Comparison of ENCODE assay signal across 12 mouse cellular contexts in the genomic region with DNA sequence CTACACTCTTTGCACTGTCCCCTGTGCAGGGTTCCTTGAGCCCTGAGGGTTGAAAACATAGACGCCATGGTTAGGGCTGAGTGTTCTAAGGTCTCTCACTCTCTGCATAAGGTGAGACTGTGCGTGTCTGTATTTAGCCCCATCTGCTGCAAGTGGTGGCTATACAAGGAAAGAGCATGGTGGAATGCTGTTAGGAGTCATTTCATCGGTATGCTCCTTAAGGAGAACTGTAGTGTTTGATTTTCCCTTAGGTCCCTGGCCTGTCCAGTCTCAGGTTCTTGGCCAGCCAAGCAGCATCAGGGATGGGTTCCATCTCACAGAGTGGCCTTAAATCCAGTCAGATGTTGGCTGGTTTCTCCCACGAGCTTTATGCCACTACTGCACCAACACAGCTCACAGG. TPM values are rescaled to one million over a fixed set of nuclear protein-coding genes. Genes with fewer than 3 reads are reported as not detected.
DNase-seq lines count a peak whose midpoint lies in the region; ATAC-seq and TF ChIP-seq lines count a peak whose summit lies in the region.
"Had no signal": no experiment of that assay in that cellular context is flagged by ENCODE, and none has a peak within 500 bp of the region (broad histone marks: within the 10 kb centered on the region; RNA-seq: fewer than 3 reads in every experiment).

No protein-coding gene starts in this region.

- peak overlapping the region; percentile 70 for H3K27ac ChIP-seq in heart, embryonic 13.5 days (replicated peaks)
- H3K27ac ChIP-seq in kidney, postnatal 0 days, result peak overlapping the region; percentile 21; the same call in 1 of the 2 replicates
- no peak overlapping the region for H3K27ac ChIP-seq in ES-Bruce4 (ENCODE audit: insufficient read depth, low read length)
- H3K27ac ChIP-seq in intestine, embryonic 16.5 days (ENCODE audit: low read length), result peak overlapping the region; percentile 48
- no peak overlapping the region for H3K27ac ChIP-seq in forebrain, embryonic 12.5 days
- H3K27ac ChIP-seq: forebrain, embryonic 13.5 days; hindbrain, embryonic 15.5 days; liver, embryonic 13.5 days had no signal

- WGBS in heart, embryonic 13.5 days, result 71% methylated on average over 4 of the region's 4 CpGs
- 85% methylated on average over 4 of the region's 4 CpGs for WGBS in kidney, postnatal 0 days
- 92% methylated on average over 4 of the region's 4 CpGs for WGBS in intestine, embryonic 16.5 days
- WGBS in forebrain, embryonic 12.5 days, result 90% methylated on average over 4 of the region's 4 CpGs

- no peaks in the 10 kb centered on the region for H3K36me3 ChIP-seq in heart, embryonic 13.5 days
- H3K36me3 ChIP-seq in kidney, postnatal 0 days (ENCODE audit: insufficient read depth, low read length), result no peaks in the 10 kb centered on the region
- no peaks in the 10 kb centered on the region for H3K36me3 ChIP-seq in ES-Bruce4 (ENCODE audit: control insufficient read depth, insufficient read depth, low read length, poor library complexity, severe bottlenecking)
- no peaks in the 10 kb centered on the region for H3K36me3 ChIP-seq in intestine, embryonic 16.5 days (ENCODE audit: control insufficient read depth, insufficient read depth, low read length)
- H3K36me3 ChIP-seq in forebrain, embryonic 12.5 days (replicated peaks), result no peaks in the 10 kb centered on the region
- H3K36me3 ChIP-seq: hindbrain, embryonic 15.5 days; liver, embryonic 13.5 days had no signal

- no peak overlapping the region; the same call in 1 of the 2 replicates for H3K9ac ChIP-seq in heart, embryonic 13.5 days
- no peak overlapping the region for H3K9ac ChIP-seq in kidney, postnatal 0 days (ENCODE audit: low read depth, low read length)
- H3K9ac ChIP-seq in ES-Bruce4 (ENCODE audit: low read depth, poor library complexity, severe bottlenecking), result no peak overlapping the region
- no peak overlapping the region for H3K9ac ChIP-seq in intestine, embryonic 16.5 days (ENCODE audit: low read depth, low read length)
- H3K9ac ChIP-seq in forebrain, embryonic 12.5 days, result no peak overlapping the region
- H3K9ac ChIP-seq: forebrain, embryonic 13.5 days; hindbrain, embryonic 15.5 days; liver, embryonic 13.5 days had no signal

- no peak for DNase-seq in heart, adult 9 months (ENCODE audit: low spot score in 2 of 2)
- DNase-seq in kidney, postnatal 0 days (ENCODE audit: low spot score), result no peak
- DNase-seq in kidney, adult 18-20 months, result no peak
- DNase-seq: cerebellum, adult 2 months had no signal

- ATAC-seq in heart, embryonic 13.5 days (ENCODE audit: extremely low read depth, insufficient number of reproducible peaks, low FRiP score, low TSS enrichment), result no peak
- no peak for ATAC-seq in kidney, postnatal 0 days (replicated peaks; ENCODE audit: low FRiP score, low read depth)
- no peak for ATAC-seq in intestine, embryonic 16.5 days
- ATAC-seq in forebrain, embryonic 12.5 days (ENCODE audit: low FRiP score), result no peak
- no peak for ATAC-seq in activated CD4-positive, CD25-positive, alpha-beta regulatory T cell, adult 4 months
- ATAC-seq: forebrain, embryonic 13.5 days had no signal

- H3K9me3 ChIP-seq in heart, embryonic 13.5 days, result 0 out of 2 replicates have a peak, but pooled peaks cover 4% of the 10 kb centered on the region
- H3K9me3 ChIP-seq in kidney, postnatal 0 days (replicated peaks; ENCODE audit: low read length), result no peaks in the 10 kb centered on the region
- H3K9me3 ChIP-seq in ES-Bruce4 (replicated peaks; ENCODE audit: control insufficient read depth, insufficient read depth, low read length, poor library complexity, severe bottlenecking), result no peaks in the 10 kb centered on the region
- 0 out of 2 replicates have a peak, but pooled peaks cover 4% of the 10 kb centered on the region for H3K9me3 ChIP-seq in intestine, embryonic 16.5 days (ENCODE audit: control insufficient read depth, low read length)
- peaks cover 3% of the 10 kb centered on the region; the same call in 1 of the 2 replicates for H3K9me3 ChIP-seq in forebrain, embryonic 12.5 days
- H3K9me3 ChIP-seq: forebrain, embryonic 13.5 days; hindbrain, embryonic 15.5 days; liver, embryonic 13.5 days had no signal

- no peak overlapping the region for H3K4me2 ChIP-seq in heart, embryonic 13.5 days
- no peak overlapping the region for H3K4me2 ChIP-seq in kidney, postnatal 0 days (ENCODE audit: low read length)
- H3K4me2 ChIP-seq in intestine, embryonic 16.5 days (ENCODE audit: low read depth, low read length), result no peak overlapping the region
- no peak overlapping the region for H3K4me2 ChIP-seq in forebrain, embryonic 12.5 days
- H3K4me2 ChIP-seq: forebrain, embryonic 13.5 days; hindbrain, embryonic 15.5 days; liver, embryonic 13.5 days had no signal

- H3K4me1 ChIP-seq in heart, embryonic 13.5 days, result peaks cover 14% of the 10 kb centered on the region
- H3K4me1 ChIP-seq in kidney, postnatal 0 days (replicated peaks; ENCODE audit: insufficient read depth, low read length), result peaks cover 7% of the 10 kb centered on the region; the same call in 1 of the 2 replicates
- H3K4me1 ChIP-seq in ES-Bruce4 (ENCODE audit: control insufficient read depth, insufficient read depth, low read length), result peaks cover 2% of the 10 kb centered on the region
- H3K4me1 ChIP-seq in intestine, embryonic 16.5 days (ENCODE audit: control insufficient read depth, insufficient read depth, low read length), result peaks cover 9% of the 10 kb centered on the region
- H3K4me1 ChIP-seq in forebrain, embryonic 12.5 days, result no peaks in the 10 kb centered on the region
- H3K4me1 ChIP-seq: forebrain, embryonic 13.5 days; hindbrain, embryonic 15.5 days had no signal

- no peaks in the 10 kb centered on the region for H3K27me3 ChIP-seq in heart, embryonic 13.5 days (replicated peaks)
- H3K27me3 ChIP-seq in kidney, postnatal 0 days (ENCODE audit: insufficient read depth, low read length), result no peaks in the 10 kb centered on the region
- no peaks in the 10 kb centered on the region for H3K27me3 ChIP-seq in ES-Bruce4 (ENCODE audit: control insufficient read depth, insufficient read depth, low read length, poor library complexity, severe bottlenecking)
- H3K27me3 ChIP-seq in intestine, embryonic 16.5 days (replicated peaks; ENCODE audit: control insufficient read depth, insufficient read depth, low read length), result no peaks in the 10 kb centered on the region
- H3K27me3 ChIP-seq in forebrain, embryonic 12.5 days, result no peaks in the 10 kb centered on the region
- H3K27me3 ChIP-seq: forebrain, embryonic 13.5 days; hindbrain, embryonic 15.5 days; liver, embryonic 13.5 days had no signal

- no peak for TF ChIP-seq CTCF in kidney, postnatal 0 days (IDR thresholded peaks at IDR 0.05; ENCODE audit: low read depth)
- no peak for TF ChIP-seq CTCF in ES-Bruce4 (IDR thresholded peaks at IDR 0.05; ENCODE audit: low read depth, low read length)

- no peak for TF ChIP-seq EP300 in ES-Bruce4 (IDR thresholded peaks at IDR 0.05; ENCODE audit: insufficient read depth, low read depth, low read length)

- no peak for TF ChIP-seq POLR2A in ES-Bruce4 (IDR thresholded peaks at IDR 0.05; ENCODE audit: insufficient read depth, low read length)

- H3K4me3 ChIP-seq in heart, embryonic 13.5 days, result no peak overlapping the region
- no peak overlapping the region for H3K4me3 ChIP-seq in kidney, postnatal 0 days (replicated peaks; ENCODE audit: low read depth, low read length)
- 0 out of 2 replicates have a peak overlapping the region, but pooled peaks have one; percentile 33 for H3K4me3 ChIP-seq in ES-Bruce4 (ENCODE audit: low read depth, low read length)
- no peak overlapping the region for H3K4me3 ChIP-seq in intestine, embryonic 16.5 days (ENCODE audit: low read length)
- H3K4me3 ChIP-seq in forebrain, embryonic 12.5 days (replicated peaks), result no peak overlapping the region
- H3K4me3 ChIP-seq: forebrain, embryonic 13.5 days; hindbrain, embryonic 15.5 days; liver, embryonic 13.5 days had no signal

RNA-seq across cellular contexts. Expression of a gene that starts 14.6 kb away (rescaled TPM):
- 317 and 335 TPM in 2 replicates for polyA plus RNA-seq in heart, embryonic 13.5 days (2015; fragmentation: Nextera tagmentation; extraction: Ambion mirVana)
- 460 and 470 TPM in 2 replicates for polyA plus RNA-seq in kidney, postnatal 0 days (2015; fragmentation: Nextera tagmentation; extraction: Ambion mirVana)
- 826 and 830 TPM in 2 replicates for polyA plus RNA-seq in ES-Bruce4 (2011; ENCODE audit: insufficient read depth, insufficient read length, low read depth, missing spikeins)
- 448 and 454 TPM in 2 replicates for polyA plus RNA-seq in intestine, embryonic 16.5 days (2015; fragmentation: Nextera tagmentation; extraction: Ambion mirVana)
- polyA plus RNA-seq in forebrain, embryonic 12.5 days (2016; fragmentation: Nextera tagmentation; extraction: Ambion mirVana), result 764 and 774 TPM in 2 replicates
- polyA plus RNA-seq in activated CD4-positive, CD25-positive, alpha-beta regulatory T cell, adult 4 months (2017; shearing (Covaris generic)), result 10 to 100 TPM; 72.8 to 83.1 TPM

Comparison
In these comparisons a context has a peak if more than half of its experiments do, and no peak if none do; other contexts are left out.
1. H3K27ac ChIP-seq: peak in heart, embryonic 13.5 days (single experiment), kidney, postnatal 0 days (single experiment) and intestine, embryonic 16.5 days (single experiment); none in ES-Bruce4 (single experiment) and forebrain, embryonic 12.5 days (single experiment).